Mouse (Mus musculus): ENCODE measurements around the gene B430305J03Rik.

GRCm38 (mm10) chr3:61344031-61344430 lies 21.7 kb downstream of the B430305J03Rik start:
- no peak for TF ChIP-seq CTCF (IDR thresholded peaks at IDR 0.05; ENCODE audit: low read depth)
- TF ChIP-seq EP300 (optimal IDR thresholded peaks at IDR 0.05) = no peak

Data from stomach, postnatal 0 days (tissue).